In genomic region chr1:181151541-181151940, GRCm38 (mm10) we compare ENCODE assay signal across 9 mouse cellular contexts. TPM values are rescaled to one million over a fixed set of nuclear protein-coding genes. Genes with fewer than 3 reads are reported as not detected.
DNase-seq lines count a peak whose midpoint lies in the region; ATAC-seq and TF ChIP-seq lines count a peak whose summit lies in the region.
"Had no signal": no experiment of that assay in that cellular context is flagged by ENCODE, and none has a peak within 500 bp of the region (broad histone marks: within the 10 kb centered on the region; RNA-seq: fewer than 3 reads in every experiment).

No protein-coding gene starts in this region.

- 44% methylated on average over 5 of the region's 5 CpGs for WGBS in hindbrain, embryonic 16.5 days
- 42% methylated on average over 5 of the region's 5 CpGs for WGBS in thymus, adult 2 months

- H3K27me3 ChIP-seq in hindbrain, embryonic 16.5 days (replicated peaks; ENCODE audit: control insufficient read depth, insufficient read depth, low read length), result no peaks in the 10 kb centered on the region
- H3K27me3 ChIP-seq in myocyte (ENCODE audit: control insufficient read depth, insufficient read depth, insufficient read length), result no peaks in the 10 kb centered on the region
- H3K27me3 ChIP-seq in thymus, adult 2 months (ENCODE audit: control insufficient read depth, insufficient read depth, low read length), result no peaks in the 10 kb centered on the region

- H3K4me2 ChIP-seq in hindbrain, embryonic 16.5 days (ENCODE audit: low read length), result peak overlapping the region; percentile 61
- H3K4me2 ChIP-seq in myocyte (ENCODE audit: low read depth), result peak overlapping the region; percentile 72

- no peaks in the 10 kb centered on the region for H3K4me1 ChIP-seq in brown adipose tissue, adult 24 weeks (ENCODE audit: control insufficient read depth, insufficient read depth, insufficient read length, low read length)
- peaks cover 15% of the 10 kb centered on the region for H3K4me1 ChIP-seq in hindbrain, embryonic 16.5 days (ENCODE audit: control insufficient read depth, insufficient read depth, low read depth, low read length)
- H3K4me1 ChIP-seq in thymus, adult 2 months (replicated peaks; ENCODE audit: control insufficient read depth, insufficient read depth, low read length), result no peaks in the 10 kb centered on the region

- H3K4me3 ChIP-seq in layer of hippocampus, adult 2 months, result peak overlapping the region; percentile 70
- H3K4me3 ChIP-seq in brown adipose tissue, adult 24 weeks (ENCODE audit: insufficient read depth, low read depth, low read length), result peak overlapping the region; percentile 91
- H3K4me3 ChIP-seq in hindbrain, embryonic 16.5 days (ENCODE audit: low read length), result peak overlapping the region; percentile 87
- H3K4me3 ChIP-seq in myocyte, result peak overlapping the region; percentile 36
- no peak overlapping the region for H3K4me3 ChIP-seq in thymus, adult 2 months (ENCODE audit: control insufficient read depth, insufficient read depth, low read length)

- H3K9ac ChIP-seq in hindbrain, embryonic 16.5 days (ENCODE audit: low read depth, low read length), result peak overlapping the region; percentile 93

- DNase-seq in layer of hippocampus, adult 2 months (ENCODE audit: low spot score in 2 of 2), result no peak
- no peak for DNase-seq in layer of hippocampus, adult 8-10 months (ENCODE audit: low spot score in 2 of 2)
- DNase-seq in urinary bladder, postnatal 14 days (ENCODE audit: low spot score), result no peak
- DNase-seq in thymus, adult 2 months, result no peak
- DNase-seq: kidney, postnatal 14 days had no signal

- no peaks in the 10 kb centered on the region for H3K9me3 ChIP-seq in hindbrain, embryonic 16.5 days (ENCODE audit: control insufficient read depth, low read length)

- H3K27ac ChIP-seq in layer of hippocampus, adult 2 months, result peak overlapping the region; percentile 89; the same call in 1 of the 2 replicates
- H3K27ac ChIP-seq in brown adipose tissue, adult 24 weeks (replicated peaks; ENCODE audit: low read depth, low read length), result no peak overlapping the region
- H3K27ac ChIP-seq in hindbrain, embryonic 16.5 days (ENCODE audit: low read depth, low read length), result no peak overlapping the region; the same call in 1 of the 2 replicates
- no peak overlapping the region for H3K27ac ChIP-seq in thymus, adult 2 months (ENCODE audit: control insufficient read depth, insufficient read depth, low read length)

- peaks cover 45% of the 10 kb centered on the region for H3K79me2 ChIP-seq in myocyte (ENCODE audit: control insufficient read depth, insufficient read depth)

- peak overlapping the region; percentile 64 for H3ac ChIP-seq in myocyte (ENCODE audit: control insufficient read depth, insufficient read length)

- ATAC-seq in hindbrain, embryonic 16.5 days, result no peak; the same call in 1 of the 2 replicates
- ATAC-seq in megakaryocyte-erythroid progenitor cell, adult 5-6 weeks (replicated peaks; ENCODE audit: low FRiP score, low TSS enrichment, poor library complexity, severe bottlenecking), result no peak

- no peak for TF ChIP-seq CTCF in layer of hippocampus, adult 2 months (conservative IDR thresholded peaks at IDR 0.05)
- no peak for TF ChIP-seq CTCF in thymus, adult 2 months (IDR thresholded peaks at IDR 0.05; ENCODE audit: borderline replicate concordance, control insufficient read depth, extremely low read depth, insufficient read depth, low read length, poor library complexity)

- TF ChIP-seq POLR2A in myocyte (IDR thresholded peaks at IDR 0.05; ENCODE audit: insufficient read length, low read depth), result no peak
- no peak for TF ChIP-seq POLR2A in thymus, adult 2 months (IDR thresholded peaks at IDR 0.05; ENCODE audit: control insufficient read depth, extremely low read depth, insufficient read depth, low read length, poor library complexity)

- H3K36me3 ChIP-seq in hindbrain, embryonic 16.5 days (ENCODE audit: control insufficient read depth, insufficient read depth, low read length), result peaks cover 7% of the 10 kb centered on the region; the same call in 1 of the 2 replicates
- peaks cover 21% of the 10 kb centered on the region for H3K36me3 ChIP-seq in myocyte (ENCODE audit: control insufficient read depth, insufficient read depth)
- no peaks in the 10 kb centered on the region; the same call in 1 of the 2 replicates for H3K36me3 ChIP-seq in thymus, adult 2 months (ENCODE audit: control insufficient read depth, insufficient read depth, low read length)

TF ChIP-seq in myocyte, 11 proteins besides CTCF, POLR2A, EP300 and RAD21:
- TF ChIP-seq TCF3 (IDR thresholded peaks at IDR 0.05; ENCODE audit: insufficient read length, low read depth) (no peak), MYOD1 (IDR thresholded peaks at IDR 0.05; ENCODE audit: control insufficient read depth in 1 of 3, insufficient read length in 2 of 3, low read depth in 2 of 3) (no peak), CEBPB (IDR thresholded peaks at IDR 0.05; ENCODE audit: insufficient read depth, poor library complexity, severe bottlenecking) (no peak), E2F4 (IDR thresholded peaks at IDR 0.05; ENCODE audit: insufficient read depth) (no peak), POLR2AphosphoS2 (IDR thresholded peaks at IDR 0.05; ENCODE audit: insufficient read length, low read depth) (no peak), MYOG (IDR thresholded peaks at IDR 0.05; ENCODE audit: control insufficient read depth in 1 of 3, insufficient read depth in 1 of 3, insufficient read length in 2 of 3, low read depth in 2 of 3) (no peak), SRF (IDR thresholded peaks at IDR 0.05; ENCODE audit: control insufficient read depth, insufficient read length, low read depth) (no peak)

RNA-seq across cellular contexts. Expression of gene Cnih4, which starts 7.0 kb away (rescaled TPM):
- 10 to 100 TPM; 23.3 to 27.7 TPM for total RNA-seq in layer of hippocampus, adult 2 months (2021)
- total RNA-seq in layer of hippocampus, adult 8-10 months (2022), result 10 to 100 TPM; 27.8 to 32.6 (median 29.1) TPM
- 62.6 and 71.8 TPM in 2 replicates for polyA plus RNA-seq in brown adipose tissue, adult 24 weeks (2012; ENCODE audit: insufficient read depth, insufficient read length, missing spikeins)
- 52.3 and 62.4 TPM in 2 replicates for polyA plus RNA-seq in hindbrain, embryonic 16.5 days (2015; fragmentation: Nextera tagmentation; extraction: Ambion mirVana)
- 56.8 TPM for polyA plus RNA-seq in myocyte (2012; fragmentation: generic; extraction: Trizol)
- 14.0 and 25.9 TPM in 2 replicates for total RNA-seq in megakaryocyte-erythroid progenitor cell, adult 5-6 weeks (2014; fragmentation: Nextera tagmentation)
- 59.7 and 71.2 TPM in 2 replicates for total RNA-seq in megakaryocyte-erythroid progenitor cell, adult 5-6 weeks (2017)
- 12.6 and 17.1 TPM in 2 replicates for polyA plus RNA-seq in thymus, adult 2 months (2012; rRNA removed)

RNA-seq across cellular contexts. Expression of gene Nvl, which starts 7.5 kb away (rescaled TPM):
- 10 to 100 TPM; 34.4 to 34.7 TPM for total RNA-seq in layer of hippocampus, adult 2 months (2021)
- total RNA-seq in layer of hippocampus, adult 8-10 months (2022), result 10 to 100 TPM; 31.7 to 44.4 (median 37.4) TPM
- polyA plus RNA-seq in brown adipose tissue, adult 24 weeks (2012; ENCODE audit: insufficient read depth, insufficient read length, missing spikeins), result 7.9 and 8.2 TPM in 2 replicates
- polyA plus RNA-seq in hindbrain, embryonic 16.5 days (2015; fragmentation: Nextera tagmentation; extraction: Ambion mirVana), result 36.7 and 43.1 TPM in 2 replicates
- polyA plus RNA-seq in myocyte (2012; fragmentation: generic; extraction: Trizol), result 7.8 TPM
- 54.5 and 64.7 TPM in 2 replicates for total RNA-seq in megakaryocyte-erythroid progenitor cell, adult 5-6 weeks (2014; fragmentation: Nextera tagmentation)
- total RNA-seq in megakaryocyte-erythroid progenitor cell, adult 5-6 weeks (2017), result 36.3 and 37.0 TPM in 2 replicates
- 21.7 and 24.5 TPM in 2 replicates for polyA plus RNA-seq in thymus, adult 2 months (2012; rRNA removed)
